Mouse (Mus musculus) kidney, adult 8-10 months (tissue): ENCODE measurements around the gene Cfl1.

Experiments
- DNase-seq, 2 experiments: peaks; one replicate each; pipeline ENCODE4 v3.0.0; 2022

Cfl1 gene

DNA sequence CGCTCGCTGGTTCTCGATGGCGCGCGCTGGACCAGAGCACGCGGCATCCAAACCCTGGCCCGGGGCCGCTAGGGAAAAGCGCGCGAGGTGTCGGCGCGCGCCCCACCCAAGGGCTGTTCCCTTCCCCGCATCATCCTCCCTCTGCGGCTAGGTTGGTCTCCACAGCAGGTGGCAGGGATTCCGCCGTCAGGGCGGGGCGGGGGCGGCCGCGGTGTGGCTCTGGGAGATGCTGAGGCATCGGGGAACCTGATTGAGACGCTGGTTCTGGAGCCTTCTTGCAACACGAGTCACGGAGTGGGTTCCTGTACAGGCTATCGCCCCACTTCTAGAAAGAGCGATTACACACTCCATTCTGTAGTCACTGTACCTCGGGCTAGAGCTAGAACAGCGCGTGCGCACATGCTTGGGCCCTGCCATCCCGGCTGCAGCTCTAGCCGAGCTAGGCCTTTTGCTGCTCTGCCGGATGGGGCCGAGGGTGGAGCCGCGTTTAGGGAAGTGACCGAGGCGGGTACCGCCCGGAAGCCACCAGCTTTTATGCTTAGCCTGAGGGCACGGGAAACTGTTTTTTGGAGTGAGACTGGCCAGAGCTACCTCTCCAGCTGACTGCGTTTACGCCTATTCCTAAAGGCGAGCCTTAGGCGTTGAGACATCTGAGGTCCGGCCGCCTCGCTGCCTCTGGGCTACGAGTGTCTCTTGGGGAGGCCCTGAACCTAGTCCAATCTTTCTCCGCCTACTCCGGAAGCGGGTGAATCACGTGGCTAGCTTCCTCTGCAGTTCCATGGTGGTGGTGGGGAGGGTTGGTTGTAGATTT, 848 bp downstream of the Cfl1 start:
- peak; percentile 86 to 89 for DNase-seq

DNA sequence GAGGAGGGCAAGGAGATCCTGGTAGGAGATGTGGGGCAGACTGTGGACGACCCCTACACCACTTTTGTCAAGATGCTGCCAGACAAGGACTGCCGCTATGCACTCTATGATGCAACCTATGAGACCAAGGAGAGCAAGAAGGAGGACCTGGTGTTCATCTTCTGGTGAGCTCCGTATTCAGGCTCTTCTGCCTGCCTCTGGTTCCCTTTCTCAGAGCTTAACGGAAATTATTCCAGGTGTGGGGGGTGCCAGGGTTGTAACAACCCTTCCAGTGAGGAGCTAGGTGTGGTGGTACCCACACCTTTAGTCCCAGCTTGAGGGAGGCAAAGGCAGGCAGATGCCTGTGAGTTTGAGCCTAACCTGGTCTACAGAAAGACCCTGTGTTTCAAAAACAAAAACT, 2.4 kb downstream of the Cfl1 start:
- DNase-seq, result no peak

DNA sequence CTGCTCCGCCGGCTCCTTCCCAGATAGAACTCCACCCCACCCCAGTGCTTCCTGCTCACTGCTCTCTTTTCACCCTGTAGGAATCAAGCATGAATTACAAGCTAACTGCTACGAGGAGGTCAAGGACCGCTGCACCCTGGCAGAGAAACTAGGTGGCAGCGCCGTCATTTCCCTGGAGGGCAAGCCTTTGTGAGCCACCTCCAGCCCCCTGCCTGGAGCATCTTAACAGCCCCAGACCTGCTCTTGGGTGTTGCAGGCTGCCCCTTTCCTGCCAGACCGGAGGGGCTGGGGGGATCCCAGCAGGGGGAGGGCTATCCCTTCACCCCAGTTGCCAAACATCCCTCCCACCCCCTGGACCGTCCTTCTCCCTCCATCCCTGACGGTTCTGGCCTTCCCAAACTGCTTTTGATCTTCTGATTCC, 3.1 kb downstream of the Cfl1 start:
- peak in 1 of 2 experiments; percentile 40 for DNase-seq

DNA sequence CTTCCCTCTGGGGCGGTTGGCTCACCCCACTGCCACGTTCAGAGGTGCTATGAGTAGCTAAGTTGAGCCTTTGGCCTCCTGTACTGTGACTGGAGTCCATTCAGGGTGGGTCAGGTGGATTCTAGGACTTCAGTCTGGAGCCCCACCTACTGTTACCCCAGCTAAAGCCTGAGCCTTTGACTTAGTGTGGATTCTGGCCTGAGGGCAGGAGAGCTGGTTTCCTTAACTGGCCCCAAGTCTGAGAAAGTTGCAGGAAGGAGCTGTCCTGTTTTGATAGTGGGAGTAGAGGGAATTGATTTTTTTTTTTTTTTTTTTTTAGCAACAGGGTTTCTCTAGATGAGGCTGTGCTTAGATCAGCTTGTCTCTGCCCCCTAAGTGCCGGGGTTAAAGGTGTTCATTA, 4.1 kb downstream of the Cfl1 start:
- peak; percentile 48 to 68 for DNase-seq

DNA sequence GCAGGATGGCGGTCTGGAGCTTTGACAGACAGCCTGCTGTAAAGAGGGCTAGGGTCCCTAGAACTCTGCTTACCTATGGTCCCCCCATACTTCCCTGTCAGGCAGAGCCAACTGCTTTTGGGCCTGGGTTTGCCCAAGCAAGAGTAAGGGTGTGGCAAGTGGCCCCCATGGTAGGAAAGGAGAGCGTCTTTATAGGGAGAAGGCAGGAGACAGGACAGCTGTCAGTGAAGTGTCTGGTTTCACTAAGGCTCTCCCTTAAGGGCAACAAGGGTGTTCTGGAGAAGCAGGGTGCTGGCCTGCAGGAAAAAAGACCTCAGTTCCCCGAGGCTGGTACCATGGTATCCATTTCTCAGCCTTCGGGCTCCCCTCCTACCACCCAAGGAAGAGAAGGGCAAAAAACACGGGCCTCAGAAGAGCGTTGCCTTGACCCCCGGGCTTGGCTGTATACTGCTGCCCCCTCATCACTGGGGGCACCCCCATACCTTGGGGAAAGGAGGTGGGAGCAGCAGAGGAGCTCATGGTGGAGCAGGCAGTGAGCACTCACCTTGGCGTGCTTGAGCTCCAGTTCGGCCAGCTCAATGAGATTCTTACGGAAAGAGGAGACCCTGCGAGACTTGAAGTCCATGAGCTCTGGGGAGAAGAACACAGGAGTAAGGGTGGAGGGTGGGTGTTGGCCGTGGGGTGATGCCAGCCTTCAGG, 5.2 kb downstream of the Cfl1 start:
- DNase-seq, result no peak

DNA sequence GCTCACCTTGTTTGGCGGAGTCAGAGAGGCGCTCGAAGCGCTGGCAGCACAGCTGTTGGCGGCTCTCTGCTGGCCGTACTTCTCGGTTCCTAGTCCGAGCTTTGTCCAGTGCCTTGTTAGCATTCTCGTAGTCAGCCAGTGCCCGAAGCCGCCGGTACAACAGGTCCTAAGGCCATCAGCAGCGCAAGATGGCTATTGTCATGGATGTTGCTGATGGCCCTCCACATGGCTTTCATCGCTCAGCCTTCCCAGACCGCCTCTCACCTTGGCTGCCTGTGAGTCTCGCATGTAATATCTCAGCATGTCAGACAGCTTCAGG, 5.8 kb downstream of the Cfl1 start:
- no peak for DNase-seq

DNA sequence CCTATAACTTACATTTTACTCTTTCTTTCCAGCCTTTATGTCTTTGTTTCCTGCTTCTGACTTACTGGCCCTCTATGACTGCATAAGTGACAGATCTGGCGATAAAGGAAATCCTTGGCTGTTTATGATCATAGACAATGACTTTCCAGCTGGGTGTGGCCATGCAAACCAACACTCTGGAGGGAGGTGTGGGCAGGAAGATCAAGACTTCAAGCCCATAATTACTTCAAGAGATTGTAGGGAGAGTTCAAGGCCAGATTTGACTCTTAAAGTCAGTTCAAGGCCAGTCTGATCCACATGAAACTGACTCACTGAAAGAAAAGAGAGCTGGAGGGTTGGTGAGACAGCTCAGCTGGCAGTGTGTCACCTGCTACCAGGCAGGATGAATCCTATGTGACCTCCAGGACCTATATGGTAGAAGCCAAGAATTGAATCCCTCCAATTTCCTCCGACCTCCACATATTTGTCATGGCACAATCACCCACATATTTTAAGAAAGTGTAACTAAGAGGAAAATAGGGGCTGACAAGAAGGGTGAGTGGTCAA, 10.1 kb downstream of the Cfl1 start:
- no peak for DNase-seq

DNA sequence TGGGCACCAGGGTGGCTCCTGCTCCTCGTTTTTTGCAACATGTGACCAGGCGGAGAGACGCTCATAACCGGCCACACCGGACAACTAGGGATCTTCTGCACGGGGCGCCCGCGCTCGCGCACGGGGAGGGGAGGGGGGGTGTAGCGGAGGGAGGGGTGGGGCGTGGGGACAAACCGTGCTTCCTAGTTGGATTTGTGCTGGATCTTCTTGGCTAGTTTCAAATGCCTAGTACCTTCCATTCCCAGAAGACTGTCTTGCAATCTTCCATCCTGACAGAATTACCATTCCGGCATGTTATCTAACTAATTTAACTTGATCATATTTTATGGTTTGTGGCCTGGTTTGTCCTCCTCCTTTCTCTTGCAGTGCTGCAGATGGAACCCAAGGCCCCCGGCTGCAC, 13.4 kb downstream of the Cfl1 start, which contains the start of gene 1700020D05Rik:
1700020D05Rik (minus strand) TSS at position 101 of the 400 bp plus-strand sequence.
- no peak for DNase-seq

DNA sequence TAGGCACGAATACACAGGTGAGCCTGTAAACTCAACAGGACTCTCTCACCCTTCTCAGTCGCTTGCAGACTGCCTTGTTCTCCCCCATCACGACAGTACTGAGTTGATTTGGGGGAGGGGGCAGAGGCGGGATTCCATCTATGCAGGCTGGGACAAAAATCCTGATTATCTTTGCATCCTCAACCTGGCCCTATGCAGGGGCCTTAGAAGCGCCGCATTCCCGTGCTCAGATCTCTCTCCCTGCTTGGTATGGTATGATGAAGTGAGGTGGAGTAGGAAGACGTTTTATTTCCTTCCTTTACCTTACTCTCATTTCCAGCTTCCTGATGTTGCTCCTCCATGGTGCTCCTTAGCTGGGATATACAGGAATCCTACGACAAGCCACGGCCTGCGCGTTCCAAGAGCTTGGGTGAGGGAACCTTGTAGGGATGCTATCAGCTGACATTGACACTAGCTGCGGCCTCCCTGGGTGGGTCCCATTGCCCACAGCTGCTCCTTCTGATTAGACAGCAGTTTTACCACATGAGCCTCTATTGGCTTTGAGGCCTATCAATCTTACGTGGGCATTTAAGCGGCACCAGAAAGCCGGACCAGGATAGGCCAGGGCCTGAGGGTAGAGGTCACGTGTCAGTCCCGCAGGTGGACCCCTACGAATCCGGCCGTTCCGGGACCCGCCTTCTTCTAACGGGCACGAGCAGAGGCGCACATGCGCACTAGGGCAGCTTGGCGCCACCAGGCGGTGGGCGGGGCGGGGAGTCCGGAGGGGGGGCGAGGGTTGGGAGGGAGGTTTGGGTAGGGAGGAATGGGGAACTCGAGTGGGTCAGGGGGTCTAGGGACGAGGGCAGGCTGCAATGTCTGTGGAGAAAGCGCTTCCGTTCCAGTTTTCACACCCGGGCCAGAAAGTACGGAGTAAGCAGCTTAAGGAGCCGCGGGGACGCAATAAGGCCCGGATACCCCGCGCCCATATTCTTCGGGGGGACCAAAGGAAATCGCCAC, 20.1 kb downstream of the Cfl1 start, which contains the start of gene Snx32:
Snx32 (minus strand) TSS at position 508 of the 996 bp plus-strand sequence.
- peak; percentile 98 to 99 for DNase-seq

DNA sequence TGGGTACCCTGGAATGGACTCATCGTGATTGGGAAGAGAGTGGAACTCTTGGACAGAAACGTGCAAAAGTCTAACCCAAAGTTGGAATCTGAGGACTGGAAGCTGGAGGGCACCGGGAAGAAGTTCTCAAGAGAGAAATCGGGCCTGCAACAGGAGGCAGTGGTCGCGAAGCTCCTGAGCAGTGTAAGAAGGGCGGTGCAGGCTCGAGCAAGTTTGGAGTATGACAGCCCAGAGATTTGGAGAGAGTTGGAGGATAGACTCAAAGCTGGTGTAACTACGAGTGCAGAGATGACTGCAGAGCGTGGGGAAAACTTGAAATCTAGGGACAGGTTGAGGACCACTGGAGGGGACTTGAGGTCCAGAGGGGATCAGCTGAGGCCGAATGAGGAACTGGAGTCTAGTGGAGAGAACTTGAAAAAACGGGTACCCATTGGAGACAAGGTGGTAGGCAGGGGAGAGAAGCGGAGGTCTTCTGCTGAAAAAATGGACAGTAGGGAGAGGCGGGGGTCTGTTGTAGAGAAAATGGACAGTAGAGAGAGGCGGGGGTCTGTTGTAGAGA, 20.9 kb downstream of the Cfl1 start:
- DNase-seq, result peak in 1 of 2 experiments; percentile 21

DNA sequence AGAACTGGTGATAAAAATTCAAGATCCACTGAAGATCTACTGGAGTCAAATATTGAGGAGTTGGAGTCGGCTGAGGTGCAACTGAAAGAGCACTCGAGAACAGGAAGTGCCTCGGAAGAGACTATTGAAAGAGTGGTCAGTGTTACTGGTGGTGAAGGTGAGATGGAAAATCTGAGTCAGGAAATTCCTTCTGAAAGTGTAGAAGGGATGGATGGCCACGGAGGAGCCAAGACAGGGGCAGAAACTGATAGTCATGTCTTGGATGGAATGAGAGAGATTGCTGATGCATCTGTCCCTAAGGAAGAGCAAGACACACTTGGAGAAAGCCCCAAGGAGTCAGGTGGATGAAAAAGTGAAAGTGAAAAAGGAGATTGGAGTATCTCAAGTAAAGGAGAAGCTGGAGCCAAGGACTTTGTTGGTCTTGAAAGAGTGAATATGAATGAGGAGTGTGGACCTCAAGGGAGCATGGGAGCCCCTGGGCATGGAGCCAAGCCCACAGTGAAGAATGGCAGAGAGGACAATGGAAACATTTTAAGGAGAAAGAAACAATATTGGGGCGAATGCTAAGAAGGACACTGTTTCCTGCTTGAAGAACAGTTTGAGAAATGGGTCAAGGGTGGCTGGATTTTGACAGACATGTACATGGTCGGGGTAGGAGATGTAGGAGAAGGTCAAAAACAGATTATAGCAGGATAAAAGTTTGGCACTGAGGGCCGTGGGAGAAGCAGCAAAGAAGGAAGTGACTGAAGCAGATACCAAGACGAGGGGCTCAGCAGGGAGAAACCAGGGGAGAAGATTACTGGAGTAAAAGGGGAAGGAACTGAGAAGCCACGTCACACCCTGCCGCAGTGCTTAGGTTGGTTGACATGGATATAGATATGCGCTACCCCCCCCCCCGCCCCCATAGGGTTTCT, 22.1 kb downstream of the Cfl1 start:
- DNase-seq, result no peak

DNA sequence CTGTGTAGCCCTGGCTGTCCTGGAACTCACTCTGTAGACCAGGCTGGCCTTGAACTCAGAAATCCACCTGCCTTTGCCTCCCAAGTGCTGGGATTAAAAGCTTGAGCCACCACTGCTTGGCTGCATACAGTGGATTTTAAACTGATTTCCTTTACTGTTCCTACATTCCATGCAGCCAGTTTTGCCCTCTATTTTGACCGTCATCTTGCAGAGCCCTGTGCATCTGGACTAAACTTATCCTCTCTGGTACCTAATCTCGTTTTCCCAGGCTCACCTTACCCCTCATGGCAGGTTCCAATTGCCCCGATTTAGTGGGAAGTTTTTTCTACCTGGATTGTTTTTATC, 22.7 kb downstream of the Cfl1 start:
- DNase-seq, result no peak

DNA sequence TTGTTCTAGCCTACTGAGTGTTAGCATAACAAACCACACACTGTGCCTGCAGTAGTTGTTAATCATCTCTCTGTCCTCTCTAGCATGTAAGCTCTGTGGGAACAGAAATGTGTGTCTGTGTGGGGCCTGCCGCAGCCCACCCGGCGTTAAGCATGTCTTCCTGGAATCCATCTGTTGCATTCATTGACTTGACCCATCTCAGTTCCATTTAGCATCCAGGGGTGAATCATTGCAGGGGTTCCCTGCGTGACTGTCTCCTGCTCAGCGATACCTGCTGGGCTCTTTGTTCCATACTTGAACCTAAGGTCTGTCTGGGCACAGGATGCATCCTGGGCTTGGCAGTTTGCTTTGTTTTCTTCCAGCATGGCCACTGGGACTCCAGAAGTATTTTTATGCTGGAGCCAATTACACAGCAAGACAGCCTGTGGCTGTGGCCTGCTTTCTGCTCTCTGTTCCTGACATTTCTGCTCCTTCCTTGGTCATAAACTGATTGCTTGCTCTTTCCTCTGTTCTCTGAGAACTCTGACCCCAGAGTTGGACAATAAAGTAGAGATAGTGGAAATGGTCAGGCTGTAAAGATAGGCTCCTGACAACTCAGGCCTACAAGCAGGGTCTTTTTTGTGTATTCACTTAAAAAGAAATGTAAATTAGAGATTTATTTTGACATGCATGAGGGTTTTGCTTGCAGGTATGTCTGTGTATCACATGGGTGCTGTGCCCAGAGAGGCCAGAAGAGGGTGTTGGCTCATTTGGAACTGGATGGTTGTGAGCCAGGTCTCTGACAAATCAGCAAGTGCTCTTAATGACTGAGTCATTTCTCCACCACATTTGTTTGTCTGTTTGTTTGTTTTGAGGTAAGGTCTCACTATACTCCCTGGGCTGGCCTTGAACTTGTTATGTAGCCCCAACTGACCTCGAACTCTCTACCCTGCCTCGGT, 25.9 kb downstream of the Cfl1 start:
- DNase-seq, result peak in 1 of 2 experiments; percentile 21

DNA sequence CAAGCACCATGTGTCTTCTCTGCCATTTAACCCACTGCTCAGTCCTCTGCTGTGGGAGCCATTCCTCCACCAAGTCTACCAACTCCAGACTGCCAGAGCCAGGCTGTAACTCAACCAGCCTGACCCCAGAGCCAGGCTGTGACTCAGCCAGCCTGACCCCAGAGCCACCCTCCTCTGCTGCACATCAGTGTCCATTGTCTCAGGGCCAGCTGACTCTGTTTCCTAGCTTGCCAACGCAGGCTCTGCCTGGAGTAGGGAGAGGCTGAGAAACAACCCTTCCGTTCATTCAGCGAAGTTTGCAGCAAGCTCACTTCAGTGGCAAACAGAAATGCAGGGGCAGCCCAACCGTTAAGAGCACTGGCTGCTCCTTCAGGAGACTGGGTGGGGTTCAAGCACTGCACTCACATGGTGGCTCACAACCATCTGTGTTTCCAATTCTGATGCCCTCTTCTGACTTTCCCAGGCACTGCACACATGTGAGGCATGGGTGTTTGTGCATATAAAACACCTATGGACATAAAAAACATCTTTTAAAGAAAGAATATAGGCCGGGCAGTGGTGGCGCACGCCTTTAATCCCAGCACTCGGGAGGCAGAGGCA, 26.8 kb downstream of the Cfl1 start:
- no peak for DNase-seq

DNA sequence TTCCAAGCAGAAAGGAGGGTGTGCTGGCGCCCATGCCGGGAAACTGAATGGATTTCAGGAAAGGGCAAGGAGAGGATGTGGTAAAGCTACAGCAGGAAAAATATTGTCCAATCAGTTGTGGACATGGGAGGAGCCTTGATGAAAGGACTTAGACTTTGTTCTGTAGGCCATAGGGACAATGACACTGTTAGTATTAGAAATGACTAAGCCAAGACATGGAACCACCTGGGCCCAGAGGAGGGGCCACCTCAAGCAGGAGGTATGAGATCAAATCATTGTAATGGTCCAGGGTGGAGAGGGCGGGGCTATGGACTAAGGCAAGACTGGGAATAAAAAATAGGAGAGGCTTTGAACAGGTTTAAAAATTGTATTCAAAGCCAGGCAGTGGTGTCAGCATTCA, 28.5 kb downstream of the Cfl1 start:
- DNase-seq, result peak in 1 of 2 experiments; percentile 16

DNA sequence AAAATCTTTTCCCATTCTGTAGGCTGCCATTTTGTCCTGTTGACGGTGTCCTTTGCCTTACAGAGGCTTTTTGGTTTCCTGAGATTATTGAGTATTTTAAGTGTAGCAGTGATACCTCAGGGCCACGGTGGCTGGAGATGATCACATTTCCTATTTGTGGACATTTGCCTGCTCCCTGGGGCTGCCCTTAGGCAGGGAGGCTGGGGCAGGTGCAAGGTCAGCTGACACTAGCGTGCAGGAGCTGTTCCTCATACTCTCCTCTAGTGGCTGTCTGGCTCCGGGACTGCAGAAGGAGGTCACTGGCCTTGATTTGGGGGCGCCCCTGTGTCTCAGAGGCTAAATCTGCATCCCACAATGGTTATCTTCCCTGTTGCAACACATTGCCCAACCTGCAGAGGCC, 34.9 kb downstream of the Cfl1 start:
- no peak for DNase-seq

DNA sequence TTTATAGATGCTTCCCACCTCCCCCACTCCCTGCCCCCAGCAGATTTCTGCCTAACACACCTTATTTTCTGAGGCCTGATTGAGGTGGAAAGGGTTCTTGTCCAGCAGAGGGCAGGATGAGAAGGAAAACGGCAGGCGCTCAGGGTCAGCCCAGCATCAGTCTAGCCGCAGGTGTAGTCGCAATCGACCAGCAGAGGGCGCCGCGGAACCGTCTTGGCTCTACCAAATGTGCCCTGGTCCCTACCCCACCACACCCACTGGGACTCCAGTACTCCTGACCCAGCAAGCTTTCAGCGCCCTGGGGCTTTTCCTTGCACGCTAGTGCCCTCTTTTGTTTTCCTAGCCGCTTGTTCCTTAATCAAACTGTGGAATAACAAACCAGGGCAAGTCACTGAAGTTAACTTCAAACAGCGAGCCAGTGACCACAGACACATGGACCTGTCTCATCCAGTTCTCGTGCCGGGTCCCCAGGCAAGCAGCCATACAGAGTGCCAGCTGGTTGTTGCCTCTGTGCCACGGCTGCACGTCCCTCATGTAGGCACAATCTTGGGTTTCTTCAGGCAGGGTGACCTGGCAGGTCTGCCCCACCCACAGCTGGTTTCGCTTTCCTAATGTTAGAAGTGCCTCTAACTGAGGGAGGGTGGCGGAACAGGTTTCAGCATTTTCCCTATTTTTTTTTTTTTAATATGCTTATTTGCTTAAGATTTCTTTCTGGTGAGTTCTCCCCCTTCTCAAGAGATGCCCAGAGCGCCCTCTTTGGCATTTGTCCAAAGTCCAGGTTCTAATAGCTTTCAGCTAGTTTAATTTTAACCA, 39.3 kb downstream of the Cfl1 start:
- DNase-seq, result peak; percentile 97 to 99

DNA sequence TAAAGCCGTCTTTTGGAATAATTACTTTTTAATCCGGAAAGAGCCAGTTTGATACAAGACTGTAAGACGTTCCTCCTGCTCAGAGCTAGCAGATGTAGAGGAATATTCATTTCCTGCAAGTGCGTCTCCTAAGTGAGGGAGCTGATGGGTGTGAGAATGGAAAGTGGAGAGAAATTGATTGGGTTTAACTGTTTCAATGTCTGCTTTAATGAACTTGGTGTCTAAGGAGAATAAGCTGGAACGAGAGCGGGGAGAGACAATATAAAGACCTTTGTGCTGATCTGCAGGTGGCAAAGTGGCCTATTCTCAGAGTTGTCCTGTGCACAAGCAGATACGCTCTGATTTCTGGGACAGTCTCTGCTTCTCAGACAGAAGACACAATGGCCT, 39.9 kb downstream of the Cfl1 start:
- DNase-seq, result no peak

DNA sequence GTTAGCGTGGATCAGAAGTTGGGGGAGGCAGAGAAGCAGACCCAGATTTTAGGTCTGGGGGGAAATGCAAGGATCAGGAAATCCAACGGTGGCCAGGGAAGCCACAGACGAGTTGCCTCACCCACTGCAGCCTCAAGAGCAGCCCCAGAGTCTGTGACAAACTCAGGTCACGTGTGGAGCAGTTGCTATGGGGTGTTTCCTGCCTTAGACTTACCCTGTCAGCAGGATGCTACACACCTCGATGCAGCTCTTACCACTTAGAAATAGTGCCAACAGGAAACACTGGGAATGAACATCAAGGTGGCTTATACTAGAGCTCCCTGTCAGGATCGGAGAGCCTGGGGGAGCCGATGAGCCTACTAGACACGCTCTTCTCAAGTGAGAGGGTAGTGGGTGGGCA, 42.3 kb downstream of the Cfl1 start:
- no peak for DNase-seq
